ENCODE assay signal across 8 mouse cellular contexts in the genomic region with DNA sequence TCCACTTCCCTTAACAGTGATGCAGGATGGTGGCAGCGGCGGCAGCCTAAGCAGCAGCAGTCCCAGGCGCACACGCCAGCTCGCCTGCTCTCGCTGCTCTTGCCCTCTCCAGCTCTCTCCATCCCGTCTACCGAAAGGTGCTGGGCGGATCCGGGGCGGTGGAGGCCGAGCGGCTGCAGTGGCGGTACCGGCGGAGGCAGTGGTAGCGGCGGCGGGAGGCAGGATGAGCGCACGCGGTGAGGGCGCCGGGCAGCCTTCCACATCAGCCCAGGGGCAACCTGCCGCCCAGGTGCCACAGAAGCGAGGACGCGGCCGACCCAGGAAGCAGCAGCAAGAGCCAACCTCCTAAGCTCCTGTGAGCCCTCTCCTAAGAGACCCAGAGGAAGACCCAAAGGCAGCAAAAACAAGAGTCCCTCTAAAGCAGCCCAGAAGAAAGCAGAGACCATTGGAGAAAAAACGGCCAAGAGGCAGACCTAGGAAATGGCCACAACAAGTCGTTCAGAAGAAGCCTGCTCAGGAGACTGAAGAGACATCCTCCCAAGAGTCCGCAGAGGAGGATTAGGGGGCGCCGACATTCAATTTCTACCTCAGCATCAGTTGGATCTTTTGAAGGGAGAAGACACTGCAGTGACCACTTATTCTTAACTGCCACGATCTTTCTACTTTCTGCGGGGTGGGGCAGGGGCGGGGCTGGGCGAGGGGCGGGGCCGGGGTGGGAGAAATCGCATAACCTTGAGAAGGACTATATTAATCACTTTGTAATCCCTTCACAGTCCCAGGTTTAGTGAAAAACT. TPM values are rescaled to one million over a fixed set of nuclear protein-coding genes. Genes with fewer than 3 reads are reported as not detected.
DNase-seq lines count a peak whose midpoint lies in the region; ATAC-seq lines count a peak whose summit lies in the region.

No protein-coding gene starts in this region.

- no peaks in the 10 kb centered on the region for H3K27me3 ChIP-seq in heart, embryonic 10.5 days (ENCODE audit: insufficient read depth, poor library complexity, severe bottlenecking)
- no peaks in the 10 kb centered on the region for H3K27me3 ChIP-seq in embryonic facial prominence, embryonic 14.5 days (replicated peaks; ENCODE audit: control insufficient read depth, insufficient read depth, low read length)
- no peaks in the 10 kb centered on the region for H3K27me3 ChIP-seq in intestine, embryonic 16.5 days (replicated peaks; ENCODE audit: control insufficient read depth, insufficient read depth, low read length)
- H3K27me3 ChIP-seq in midbrain, embryonic 16.5 days (ENCODE audit: control insufficient read depth, insufficient read depth, low read depth, low read length): no peaks in the 10 kb centered on the region

- H3K9ac ChIP-seq in embryonic facial prominence, embryonic 14.5 days (ENCODE audit: low read depth, low read length): peak overlapping the region; percentile 54
- H3K9ac ChIP-seq in intestine, embryonic 16.5 days (ENCODE audit: low read depth, low read length): peak overlapping the region; percentile 41
- peak overlapping the region; percentile 57 for H3K9ac ChIP-seq in midbrain, embryonic 16.5 days (ENCODE audit: low read depth, low read length)

- H3K4me3 ChIP-seq in heart, embryonic 10.5 days: peak overlapping the region; percentile 73
- peak overlapping the region; percentile 42 for H3K4me3 ChIP-seq in embryonic facial prominence, embryonic 14.5 days (ENCODE audit: low read depth, low read length)
- peak overlapping the region; percentile 39 for H3K4me3 ChIP-seq in intestine, embryonic 16.5 days (ENCODE audit: low read length)
- H3K4me3 ChIP-seq in midbrain, embryonic 16.5 days (ENCODE audit: low read depth, low read length): peak overlapping the region; percentile 41

- ATAC-seq in embryonic facial prominence, embryonic 14.5 days (ENCODE audit: low read depth): peak; percentile 68
- peak; percentile 70 for ATAC-seq in intestine, embryonic 16.5 days
- peak; percentile 58; the same call in 1 of the 2 replicates for ATAC-seq in midbrain, embryonic 16.5 days

- H3K4me2 ChIP-seq in embryonic facial prominence, embryonic 14.5 days (ENCODE audit: low read depth, low read length): peak overlapping the region; percentile 79
- H3K4me2 ChIP-seq in intestine, embryonic 16.5 days (ENCODE audit: low read depth, low read length): peak overlapping the region; percentile 68
- H3K4me2 ChIP-seq in midbrain, embryonic 16.5 days (ENCODE audit: low read length): peak overlapping the region; percentile 79

- DNase-seq in heart, embryonic 10.5 days (ENCODE audit: low spot score): peak; percentile 78
- DNase-seq in heart, postnatal 14 days: no peak
- peak; percentile 33 for DNase-seq in ES-CJ7 (ENCODE audit: low read depth, low spot score)
- DNase-seq in embryonic facial prominence, embryonic 14.5 days (ENCODE audit: low spot score): no peak
- DNase-seq in frontal cortex, postnatal 14 days (ENCODE audit: low spot score in 2 of 2): no peak
- no peak for DNase-seq in layer of hippocampus, postnatal 36 days

- peaks cover 12% of the 10 kb centered on the region for H3K4me1 ChIP-seq in heart, embryonic 10.5 days
- 0 out of 2 replicates have a peak, but pooled peaks cover 5% of the 10 kb centered on the region for H3K4me1 ChIP-seq in embryonic facial prominence, embryonic 14.5 days (ENCODE audit: control insufficient read depth, insufficient read depth, low read length)
- no peaks in the 10 kb centered on the region for H3K4me1 ChIP-seq in intestine, embryonic 16.5 days (ENCODE audit: control insufficient read depth, insufficient read depth, low read length)
- peaks cover 6% of the 10 kb centered on the region for H3K4me1 ChIP-seq in midbrain, embryonic 16.5 days (ENCODE audit: control insufficient read depth, insufficient read depth, low read length)

- intact Hi-C loops in heart, postnatal 14 days (cut with DNase I): no loop called here

- H3K27ac ChIP-seq in heart, embryonic 10.5 days: peak overlapping the region; percentile 84
- no peak overlapping the region for H3K27ac ChIP-seq in embryonic facial prominence, embryonic 14.5 days (replicated peaks; ENCODE audit: low read depth, low read length)
- no peak overlapping the region for H3K27ac ChIP-seq in intestine, embryonic 16.5 days (ENCODE audit: low read length)
- H3K27ac ChIP-seq in midbrain, embryonic 16.5 days (ENCODE audit: low read length): no peak overlapping the region

- WGBS in heart, embryonic 10.5 days: 2% methylated on average over 41 of the region's 41 CpGs
- WGBS in embryonic facial prominence, embryonic 14.5 days: 5% methylated on average over 33 of the region's 41 CpGs
- WGBS in intestine, embryonic 16.5 days: 4% methylated on average over 41 of the region's 41 CpGs
- 3% methylated on average over 41 of the region's 41 CpGs for WGBS in midbrain, embryonic 16.5 days

- no peaks in the 10 kb centered on the region for H3K36me3 ChIP-seq in heart, embryonic 10.5 days
- H3K36me3 ChIP-seq in embryonic facial prominence, embryonic 14.5 days (ENCODE audit: control insufficient read depth, insufficient read depth, low read length): 0 out of 2 replicates have a peak, but pooled peaks cover 4% of the 10 kb centered on the region
- no peaks in the 10 kb centered on the region for H3K36me3 ChIP-seq in intestine, embryonic 16.5 days (ENCODE audit: control insufficient read depth, insufficient read depth, low read length)
- no peaks in the 10 kb centered on the region for H3K36me3 ChIP-seq in midbrain, embryonic 16.5 days (ENCODE audit: control insufficient read depth, insufficient read depth, low read length)

- no peaks in the 10 kb centered on the region for H3K9me3 ChIP-seq in heart, embryonic 10.5 days
- no peaks in the 10 kb centered on the region for H3K9me3 ChIP-seq in embryonic facial prominence, embryonic 14.5 days (ENCODE audit: control insufficient read depth, low read length)
- H3K9me3 ChIP-seq in intestine, embryonic 16.5 days (ENCODE audit: control insufficient read depth, low read length): no peaks in the 10 kb centered on the region
- no peaks in the 10 kb centered on the region for H3K9me3 ChIP-seq in midbrain, embryonic 16.5 days (replicated peaks; ENCODE audit: control insufficient read depth, low read length, poor library complexity, severe bottlenecking)

RNA-seq across cellular contexts. Expression of a gene that starts 21.2 kb away (rescaled TPM):
- polyA plus RNA-seq in heart, embryonic 10.5 days (2016; fragmentation: Nextera tagmentation; extraction: Ambion mirVana): 10.0 and 10.4 TPM in 2 replicates
- total RNA-seq in heart, postnatal 14 days (2021): 1 to 10 TPM; 5.2 to 5.9 TPM
- polyA plus RNA-seq in embryonic facial prominence, embryonic 14.5 days (2014; fragmentation: Nextera tagmentation; extraction: Ambion mirVana): 17.9 and 18.2 TPM in 2 replicates
- polyA plus RNA-seq in intestine, embryonic 16.5 days (2015; fragmentation: Nextera tagmentation; extraction: Ambion mirVana): 30.3 and 33.3 TPM in 2 replicates
- 25.6 and 27.4 TPM in 2 replicates for polyA plus RNA-seq in midbrain, embryonic 16.5 days (2015; fragmentation: Nextera tagmentation; extraction: Ambion mirVana)
- total RNA-seq in layer of hippocampus, postnatal 36 days (2021): 10 to 100 TPM; 16.2 to 19.0 TPM

RNA-seq across cellular contexts. Expression of a gene that starts 21.8 kb away (rescaled TPM):
- polyA plus RNA-seq in heart, embryonic 10.5 days (2016; fragmentation: Nextera tagmentation; extraction: Ambion mirVana): 24.6 and 25.1 TPM in 2 replicates
- total RNA-seq in heart, postnatal 14 days (2021): 10 to 100 TPM; 26.7 to 29.4 TPM
- polyA plus RNA-seq in embryonic facial prominence, embryonic 14.5 days (2014; fragmentation: Nextera tagmentation; extraction: Ambion mirVana): 36.0 and 41.5 TPM in 2 replicates
- polyA plus RNA-seq in intestine, embryonic 16.5 days (2015; fragmentation: Nextera tagmentation; extraction: Ambion mirVana): 8.6 and 9.7 TPM in 2 replicates
- polyA plus RNA-seq in midbrain, embryonic 16.5 days (2015; fragmentation: Nextera tagmentation; extraction: Ambion mirVana): 117 and 133 TPM in 2 replicates
- total RNA-seq in layer of hippocampus, postnatal 36 days (2021): 100 to 1,000 TPM; 104 to 110 TPM

Comparison
In these comparisons a context has a peak if more than half of its experiments do, and no peak if none do; other contexts are left out.
1. DNase-seq: peak in heart, embryonic 10.5 days (single experiment) and ES-CJ7 (single experiment); none in heart, postnatal 14 days (0 of 2), embryonic facial prominence, embryonic 14.5 days (single experiment), frontal cortex, postnatal 14 days (0 of 2) and layer of hippocampus, postnatal 36 days (0 of 2).
2. Peak in every context shown above with its lines, with median percentiles within 50 percentile points of each other: H3K4me3 ChIP-seq, ATAC-seq, H3K4me2 ChIP-seq and H3K9ac ChIP-seq.